Mouse (Mus musculus): Measurements from ENCODE around the gene H2-T23.
"Not testable (repeated sequence)": the region's sequence is repeated elsewhere in the genome, so short reads cannot be mapped to it uniquely, and the experiment has no call there.

GRCm38 (mm10) chr17:36058362-36058761, 25.7 kb upstream of the H2-T23 start, which contains the start of gene Gm11127:
- TF ChIP-seq POLR2A (IDR thresholded peaks at IDR 0.05; ENCODE audit: insufficient read depth, low read length); EP300 (IDR thresholded peaks at IDR 0.05; ENCODE audit: insufficient read depth, low read depth, low read length); CTCF (IDR thresholded peaks at IDR 0.05; ENCODE audit: low read depth, low read length): not testable (repeated sequence)

Measured in ES-Bruce4 (cell line).